Mouse (Mus musculus): ENCODE data around the gene Arvcf.

Arvcf gene

DNA sequence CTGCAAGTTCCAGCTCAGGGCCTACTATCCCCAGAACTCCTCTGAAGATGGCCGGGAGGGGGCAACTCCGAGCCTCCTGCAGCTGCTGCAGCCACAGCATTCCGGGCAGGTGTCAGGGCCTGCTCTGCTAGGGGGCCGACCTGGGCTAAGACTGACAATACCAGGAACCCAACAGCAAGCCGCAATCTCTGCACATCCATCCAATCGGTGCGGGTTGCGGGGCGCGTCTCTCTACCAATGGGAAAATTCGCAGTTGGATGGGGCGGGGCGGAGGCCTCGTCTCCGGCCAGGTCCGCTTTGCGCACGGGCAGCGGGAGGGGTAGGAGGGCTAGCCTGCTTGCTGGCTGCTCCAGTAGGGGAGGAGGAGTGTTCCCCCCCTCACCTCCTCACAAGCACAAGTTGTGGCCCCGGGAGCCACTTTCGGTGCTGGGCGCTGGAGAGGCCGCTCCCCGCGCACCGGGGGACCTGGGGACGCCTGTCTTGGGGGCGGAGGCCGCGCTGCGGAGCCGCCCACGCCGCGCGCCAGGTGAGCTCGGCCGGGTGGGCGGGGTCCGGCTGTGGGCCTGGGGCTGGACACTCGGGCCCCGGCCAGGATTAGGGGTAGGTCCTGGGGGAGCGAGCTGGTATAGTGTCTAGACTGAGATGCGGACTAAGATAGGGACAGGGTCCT is at the start of gene Arvcf, which contains the start of gene Tango2:
Gene Arvcf (plus strand): TSS at position 252 of the 670 bp plus-strand sequence.
Gene Tango2 (minus strand): TSS at position 173 of the 670 bp plus-strand sequence.
- peak; percentile 91 to 94 for DNase-seq

DNA sequence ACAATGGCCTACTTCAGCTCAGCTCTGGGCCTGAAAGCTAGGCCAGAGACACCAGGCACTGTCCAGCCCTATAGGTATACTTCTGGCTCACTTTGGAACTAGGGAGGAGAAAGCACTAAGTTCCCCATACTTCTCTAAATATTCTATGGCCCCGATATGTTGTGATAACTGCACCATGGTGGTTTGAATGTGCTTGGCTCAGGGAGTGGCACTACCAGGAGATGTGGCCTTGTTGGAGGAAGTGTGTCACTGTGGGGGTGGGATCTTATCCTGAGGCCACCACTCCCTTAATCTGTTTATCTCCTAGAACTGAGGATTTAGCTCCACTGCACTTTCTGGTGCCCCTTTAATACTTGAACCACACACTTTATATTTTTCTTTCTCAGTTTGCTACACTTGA is 39.8 kb upstream of the Arvcf start:
- no peak for DNase-seq

DNA sequence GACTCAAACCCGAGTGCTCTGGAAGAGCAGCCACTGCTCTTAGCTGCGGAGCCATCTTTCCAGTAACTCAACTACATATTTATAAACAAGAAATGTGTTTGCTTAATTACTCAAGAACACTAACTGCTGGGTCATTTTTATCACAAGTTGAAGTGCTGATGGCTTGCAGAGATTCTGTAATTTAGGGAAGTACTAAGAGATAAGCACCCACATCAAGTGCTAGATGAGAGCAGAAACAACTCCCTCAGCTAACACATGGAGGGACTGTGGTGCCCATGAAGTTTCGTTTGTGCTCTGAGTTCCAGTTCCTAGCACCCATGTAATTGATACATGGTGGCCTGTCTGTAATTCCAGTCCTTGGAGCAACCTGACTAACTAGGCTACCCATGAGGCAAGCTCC is 29.0 kb upstream of the Arvcf start:
- no peak for DNase-seq

DNA sequence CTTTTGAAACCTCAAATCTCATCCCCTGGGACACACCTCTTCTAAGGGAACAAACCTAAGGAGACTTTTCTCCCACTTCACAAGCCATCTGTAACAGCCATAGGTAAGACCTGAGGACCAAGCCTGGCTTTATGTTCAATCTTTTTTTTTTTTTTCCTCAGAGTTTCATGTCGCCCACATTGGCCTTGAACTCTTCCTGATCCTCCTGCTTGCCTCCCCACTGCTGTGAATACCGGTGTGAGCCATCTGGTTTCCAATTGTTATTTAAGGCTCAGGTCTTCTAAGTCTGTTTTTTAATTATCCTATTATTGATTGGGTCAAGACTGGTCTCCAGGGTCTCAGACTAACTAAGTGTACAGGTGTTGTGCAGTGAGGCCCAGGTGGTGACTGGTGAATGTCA is 26.5 kb upstream of the Arvcf start:
- no peak for DNase-seq

DNA sequence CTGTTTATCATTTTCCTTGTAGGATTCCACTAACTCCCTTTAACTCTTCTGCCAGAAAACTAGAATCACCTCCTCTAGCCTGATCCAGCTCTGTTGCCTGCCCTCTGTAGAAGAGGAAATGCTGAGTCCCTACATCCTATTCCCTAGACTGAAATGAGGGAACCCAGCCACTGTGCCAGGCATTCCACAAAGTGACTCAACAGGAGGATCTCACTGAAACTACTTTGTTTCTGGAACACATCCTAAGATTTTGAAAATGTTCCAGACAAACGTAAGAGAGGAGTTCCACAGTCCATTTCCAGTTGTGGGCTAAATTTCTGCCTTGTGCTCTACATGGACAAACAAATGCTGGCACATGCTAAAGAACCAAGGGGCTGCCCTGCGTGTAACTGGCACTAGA is 24.5 kb upstream of the Arvcf start:
- no peak for DNase-seq

DNA sequence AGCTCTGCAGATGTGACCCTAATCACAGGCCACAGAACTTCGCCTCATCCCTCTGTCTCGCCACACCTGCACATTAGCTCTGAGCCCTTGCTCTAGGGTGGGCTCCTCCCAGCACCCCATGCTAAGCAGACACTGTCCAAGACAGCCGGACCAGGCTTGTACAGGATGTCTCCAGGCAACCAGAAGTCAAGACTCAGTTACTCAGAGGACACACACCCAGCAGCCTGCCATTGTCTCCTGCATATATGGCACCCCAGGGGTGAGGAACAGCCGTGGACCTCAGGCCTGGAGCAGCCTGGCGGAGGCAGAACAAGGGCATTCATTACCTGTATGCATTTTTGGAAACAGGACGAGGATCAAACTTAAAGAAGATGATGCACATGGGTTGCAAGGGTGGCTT is 24.0 kb upstream of the Arvcf start:
- no peak for DNase-seq

DNA sequence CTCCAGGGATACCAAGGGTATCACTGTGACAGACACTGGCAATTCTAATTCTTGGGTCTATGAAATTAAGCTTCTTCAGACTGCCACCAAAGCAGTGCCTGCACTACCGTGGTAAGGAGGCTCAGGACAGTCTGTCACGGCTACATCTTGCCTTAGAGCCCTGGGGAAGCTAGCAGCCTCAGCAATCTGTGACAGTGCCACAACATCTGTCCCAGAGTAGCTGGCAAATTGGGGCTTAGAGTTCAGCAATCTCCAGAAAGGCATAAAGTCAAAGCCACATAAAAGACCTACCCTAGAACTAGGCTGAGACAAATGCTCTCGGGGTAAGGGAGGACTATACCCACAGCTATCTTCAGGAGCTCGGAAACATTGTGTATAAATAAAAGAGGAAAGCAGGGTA is 22.2 kb upstream of the Arvcf start:
- DNase-seq = no peak

DNA sequence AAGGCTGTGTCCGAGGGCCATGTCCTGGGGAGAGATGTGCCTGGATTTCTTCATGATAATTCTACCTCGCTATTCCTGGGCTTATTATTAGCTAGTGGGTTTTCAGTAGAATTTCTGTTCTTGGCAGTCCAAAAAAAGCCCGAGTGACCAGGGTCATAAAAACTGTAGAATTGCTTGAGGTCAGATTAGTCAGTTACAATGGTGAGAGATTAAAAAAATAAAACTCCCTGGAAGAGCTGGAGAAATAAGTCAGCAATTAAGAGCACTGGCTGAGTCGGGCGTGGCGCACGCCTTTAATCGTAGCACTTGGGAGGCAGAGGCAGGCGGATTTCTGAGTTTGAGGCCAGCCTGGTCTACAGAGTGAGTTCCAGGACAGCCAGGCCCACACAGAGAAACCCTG is 20.0 kb upstream of the Arvcf start:
- DNase-seq = no peak

DNA sequence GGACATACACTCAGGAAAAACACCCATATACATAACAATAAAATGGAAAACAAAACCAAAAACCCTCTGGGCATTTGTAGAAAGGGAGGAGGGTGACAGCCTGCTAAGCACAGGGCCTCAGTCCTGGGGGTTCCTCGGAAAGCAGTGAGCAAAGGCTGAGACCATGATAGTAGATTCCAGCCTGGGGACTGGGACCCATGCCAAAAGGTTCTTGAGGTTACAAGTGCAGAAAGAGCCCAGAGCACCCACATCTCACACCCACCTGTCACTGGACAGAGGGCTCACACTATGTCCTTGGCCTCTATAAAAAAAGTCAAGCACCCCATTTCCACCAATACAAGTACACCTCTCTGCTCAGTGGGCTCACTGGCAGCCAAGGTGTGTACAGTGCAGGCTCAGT is 19.5 kb upstream of the Arvcf start:
- DNase-seq = no peak

DNA sequence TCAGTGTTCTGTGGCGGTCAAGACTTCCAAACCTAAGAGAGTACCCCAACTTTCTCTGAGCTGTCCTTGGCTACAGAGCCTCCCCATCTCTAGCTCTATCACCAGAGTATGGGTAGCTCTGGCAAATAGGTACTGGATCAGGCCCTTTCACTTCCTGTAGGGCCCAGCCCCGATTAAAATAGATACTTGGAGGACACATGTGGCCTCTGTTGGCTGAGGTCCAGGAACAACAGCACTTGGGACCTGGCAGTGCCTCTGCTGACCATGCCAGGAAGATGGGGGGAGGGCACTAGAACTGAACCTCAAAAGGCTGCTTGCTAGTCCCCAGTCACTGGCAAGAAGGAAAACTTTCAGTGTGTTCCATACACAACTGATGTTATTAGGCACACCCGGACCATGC is 14.0 kb upstream of the Arvcf start:
- no peak for DNase-seq

DNA sequence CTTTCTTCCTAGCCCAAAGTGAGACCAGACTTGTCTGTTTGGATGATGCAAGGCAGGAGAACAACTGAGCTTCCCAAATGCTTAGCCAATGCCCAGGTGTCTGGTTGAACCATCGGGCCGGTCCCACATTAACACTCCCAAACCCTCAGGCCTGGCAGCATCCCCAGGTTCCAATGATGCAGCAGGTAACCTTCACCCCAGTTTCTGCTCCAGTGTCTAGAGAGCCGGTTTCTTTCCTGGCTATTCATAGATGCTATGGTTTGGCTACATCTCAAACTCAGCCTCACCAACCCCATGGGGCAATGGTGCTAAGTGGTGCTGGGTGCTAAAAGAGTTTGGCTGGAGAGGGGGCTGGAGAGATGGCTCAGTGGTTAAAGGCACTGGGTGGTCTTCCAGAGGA is 12.0 kb upstream of the Arvcf start:
- no peak for DNase-seq

DNA sequence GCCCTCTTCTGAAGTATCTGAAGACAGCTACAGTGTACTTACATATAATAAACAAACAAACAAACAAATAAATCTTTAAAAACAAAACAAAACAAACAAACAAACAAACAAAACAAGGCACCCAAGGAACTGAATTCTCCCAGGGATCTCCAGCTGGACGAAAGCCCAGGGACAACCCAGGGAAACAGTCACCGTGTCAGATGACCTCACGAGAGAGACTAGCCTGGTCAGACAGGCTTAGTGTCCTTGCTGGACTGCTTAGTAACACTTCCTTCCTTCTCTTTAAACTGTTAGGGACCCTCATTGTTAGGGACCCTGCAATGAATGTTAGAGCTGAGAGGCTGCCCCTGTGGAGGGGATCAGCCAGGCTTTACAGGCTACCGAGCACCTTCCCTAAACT is 10.7 kb upstream of the Arvcf start:
- no peak for DNase-seq

DNA sequence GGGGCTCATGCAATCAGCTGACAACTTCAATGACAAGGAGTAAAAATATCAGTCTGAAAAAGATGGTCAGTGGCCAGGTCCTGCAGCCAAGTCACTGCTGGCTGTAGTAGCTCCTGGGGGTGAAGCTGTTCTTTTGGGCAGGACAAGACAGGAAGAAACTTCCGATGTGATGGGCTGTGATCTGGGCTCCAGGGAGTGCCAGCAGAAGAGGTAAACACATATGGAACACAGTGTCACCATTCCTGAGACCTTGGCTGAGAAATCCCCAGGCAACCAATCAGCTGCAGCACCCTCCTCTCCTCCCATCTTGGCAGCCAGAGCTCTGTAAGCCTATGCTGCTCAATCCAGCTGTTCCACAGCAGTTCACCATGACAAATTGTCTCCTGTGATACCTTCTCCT is 8.1 kb upstream of the Arvcf start:
- DNase-seq = peak in 1 of 2 experiments; percentile 62

DNA sequence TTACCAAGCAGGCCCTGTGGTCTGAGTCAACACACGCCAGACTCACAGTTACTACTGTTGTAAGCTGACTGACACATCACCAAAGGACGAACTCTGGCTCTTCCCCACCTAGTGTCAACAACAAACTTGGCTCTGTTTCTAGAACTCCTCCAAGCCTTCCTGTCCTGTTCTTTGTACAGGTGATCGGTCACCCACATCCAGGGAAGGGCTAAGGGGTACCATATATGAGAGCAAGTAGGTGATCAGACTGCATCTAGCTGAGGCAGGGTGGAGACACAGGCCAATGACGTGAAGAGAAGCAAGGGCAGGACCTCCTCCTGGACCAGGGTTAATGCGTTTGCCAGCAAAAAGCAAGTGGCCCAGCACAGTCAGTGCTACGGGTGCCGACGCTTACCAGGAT is 6.4 kb upstream of the Arvcf start:
- no peak for DNase-seq

DNA sequence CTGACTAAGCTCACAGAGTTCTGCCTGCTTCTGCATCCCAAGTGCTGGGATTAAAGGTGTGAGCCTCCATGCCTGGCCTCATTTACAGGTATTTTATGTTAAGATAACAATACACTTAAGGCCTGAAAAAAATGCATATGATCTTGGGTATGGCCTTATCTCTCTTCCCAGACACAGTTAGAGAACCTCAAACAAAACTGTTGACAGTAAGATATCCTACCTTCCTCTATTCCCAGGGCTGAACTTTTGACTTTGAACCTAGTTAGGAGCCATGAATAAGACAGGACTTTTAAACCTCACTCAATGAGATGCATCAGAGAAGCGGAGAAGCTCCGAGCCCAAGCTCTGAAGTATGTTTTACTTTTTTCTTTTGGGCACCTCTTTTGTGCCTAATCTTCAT is 5.9 kb upstream of the Arvcf start:
- no peak for DNase-seq

DNA sequence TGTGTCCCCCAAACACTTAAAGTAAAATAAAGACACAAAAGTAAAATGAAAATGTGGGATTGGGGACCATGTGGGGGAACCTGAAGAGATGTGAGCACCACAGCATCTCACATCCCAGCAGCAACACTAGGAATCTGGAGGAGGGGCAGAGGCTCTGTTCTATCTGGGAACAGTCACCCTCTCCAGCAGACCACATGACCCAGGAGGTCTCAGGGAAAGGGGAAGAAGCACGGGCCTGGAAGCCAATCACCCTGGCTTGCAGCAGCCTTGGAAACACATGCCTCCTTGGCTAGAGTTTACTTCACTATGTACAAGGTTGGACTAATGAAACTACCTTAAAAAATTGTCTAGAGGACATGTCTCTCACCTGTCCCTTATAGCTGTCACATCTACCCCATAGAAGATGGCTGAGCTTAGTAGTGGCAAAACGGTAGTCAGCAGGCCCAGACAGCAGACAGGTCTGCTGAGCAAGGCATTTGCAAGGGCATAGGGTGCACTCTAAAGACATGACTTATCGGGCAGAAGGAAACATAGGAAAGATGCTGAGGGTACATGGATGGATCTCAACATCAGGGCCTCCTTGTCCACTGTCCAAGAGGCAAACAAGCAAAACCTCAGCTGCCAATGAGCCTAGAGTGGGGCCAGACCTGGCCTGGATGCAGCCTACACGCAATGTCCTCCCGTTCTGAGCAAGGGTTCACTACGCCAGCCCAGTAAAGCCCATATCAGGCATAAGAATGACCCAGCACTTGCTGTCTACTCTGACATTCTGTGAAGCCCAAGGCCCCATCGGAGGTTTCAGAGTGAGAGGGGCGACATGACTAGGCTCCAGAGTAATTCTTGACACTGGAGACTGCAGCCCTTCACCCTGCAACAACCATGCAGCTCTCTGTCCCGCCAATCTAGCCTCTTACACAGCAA is 5.1 kb upstream of the Arvcf start:
- no peak for DNase-seq

DNA sequence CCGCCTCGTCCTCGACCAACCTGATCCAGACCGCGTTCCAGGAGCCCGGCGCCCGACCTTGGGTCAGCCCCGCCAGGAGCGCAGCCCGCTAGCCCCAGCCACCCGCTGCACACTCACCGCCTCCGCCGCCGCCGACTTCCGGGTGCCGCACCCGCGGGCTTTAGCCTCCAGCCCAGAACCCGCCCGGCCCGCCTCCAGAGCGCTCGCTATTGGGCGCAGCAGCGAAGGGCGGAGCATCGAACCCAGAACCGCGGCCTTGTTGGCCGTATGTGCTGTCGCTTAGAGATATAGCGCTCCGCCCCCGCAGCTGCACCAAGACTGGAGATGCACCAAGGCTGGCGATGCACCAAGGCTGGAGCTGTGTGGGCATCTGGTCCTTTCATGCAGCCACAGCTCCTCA is 4.2 kb upstream of the Arvcf start:
- DNase-seq = peak; percentile 97 to 98

DNA sequence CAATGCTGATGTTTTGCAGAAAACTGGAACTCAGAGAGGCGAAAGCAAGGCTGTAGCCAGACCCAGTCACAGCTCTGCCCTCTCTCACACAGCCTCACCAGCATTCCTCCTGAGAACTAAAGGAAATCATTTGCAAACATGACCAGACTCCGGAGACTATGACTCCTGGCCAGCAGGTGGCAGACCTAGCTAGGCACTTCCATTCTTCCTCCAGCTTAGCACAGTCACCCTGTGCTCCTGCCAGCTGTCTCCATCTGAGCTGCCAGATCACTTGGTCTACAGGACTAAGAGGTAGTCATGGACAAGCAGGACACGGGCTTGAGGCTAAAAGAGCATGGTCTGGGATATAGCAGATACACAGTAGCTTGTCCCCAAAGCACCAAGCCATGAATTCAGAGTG is 2.7 kb upstream of the Arvcf start:
- DNase-seq = peak; percentile 88 to 90

DNA sequence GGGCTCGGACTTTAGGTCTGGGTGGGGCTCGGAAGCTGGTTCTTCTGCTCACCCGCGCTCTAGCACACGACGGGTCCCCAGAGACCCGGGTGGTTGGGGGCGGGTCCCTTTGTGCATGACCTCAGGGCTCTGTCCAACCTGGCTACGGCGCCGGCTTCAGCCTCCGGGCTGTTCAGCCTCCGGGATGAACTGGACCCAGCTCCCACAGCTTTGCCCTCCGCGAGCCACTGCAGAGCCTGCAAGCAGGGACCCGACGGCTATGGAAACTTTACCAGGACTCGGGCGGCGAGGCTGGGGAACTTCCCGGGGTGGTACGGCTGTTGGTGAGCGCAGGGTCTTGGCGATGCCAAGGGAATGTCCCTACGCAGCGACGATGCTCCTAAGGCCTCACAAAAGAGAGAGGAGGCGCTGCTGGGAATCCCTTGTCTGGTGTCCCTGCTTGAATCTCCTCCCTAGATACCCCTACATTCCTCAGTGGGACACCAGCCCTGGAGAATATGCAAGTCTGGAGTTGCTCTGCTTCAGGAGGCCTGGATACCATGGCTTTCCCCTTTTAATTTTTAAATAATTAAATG is 706 bp downstream of the Arvcf start:
- DNase-seq = peak; percentile 38 to 55

DNA sequence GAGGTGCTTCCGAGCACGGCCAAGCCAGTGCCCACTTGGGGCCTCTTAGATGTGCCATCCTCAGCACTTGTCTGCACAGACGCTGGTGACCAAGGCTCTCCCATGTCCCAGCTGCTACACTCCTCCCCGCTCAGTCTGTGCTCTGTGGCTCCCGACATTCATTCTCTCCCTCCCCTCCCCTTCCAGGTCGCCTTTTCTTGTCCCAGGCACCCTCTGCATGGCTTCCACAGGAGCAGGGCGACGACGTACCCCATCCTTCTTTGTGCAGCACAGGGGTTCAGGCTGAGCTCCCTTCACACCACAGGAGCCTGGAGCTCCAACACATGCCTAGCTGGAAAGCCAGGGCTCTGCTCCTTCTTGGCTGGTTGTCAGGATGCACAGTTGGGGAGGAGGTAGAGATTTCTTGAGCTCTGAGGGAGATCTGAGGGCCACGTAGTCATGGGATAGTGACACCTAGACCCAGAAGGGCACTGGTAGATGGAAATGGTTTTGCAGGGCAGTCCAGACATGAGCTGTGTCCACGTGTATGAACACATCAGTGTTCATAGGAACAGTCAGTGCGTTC is 1.9 kb downstream of the Arvcf start:
- no peak for DNase-seq

DNA sequence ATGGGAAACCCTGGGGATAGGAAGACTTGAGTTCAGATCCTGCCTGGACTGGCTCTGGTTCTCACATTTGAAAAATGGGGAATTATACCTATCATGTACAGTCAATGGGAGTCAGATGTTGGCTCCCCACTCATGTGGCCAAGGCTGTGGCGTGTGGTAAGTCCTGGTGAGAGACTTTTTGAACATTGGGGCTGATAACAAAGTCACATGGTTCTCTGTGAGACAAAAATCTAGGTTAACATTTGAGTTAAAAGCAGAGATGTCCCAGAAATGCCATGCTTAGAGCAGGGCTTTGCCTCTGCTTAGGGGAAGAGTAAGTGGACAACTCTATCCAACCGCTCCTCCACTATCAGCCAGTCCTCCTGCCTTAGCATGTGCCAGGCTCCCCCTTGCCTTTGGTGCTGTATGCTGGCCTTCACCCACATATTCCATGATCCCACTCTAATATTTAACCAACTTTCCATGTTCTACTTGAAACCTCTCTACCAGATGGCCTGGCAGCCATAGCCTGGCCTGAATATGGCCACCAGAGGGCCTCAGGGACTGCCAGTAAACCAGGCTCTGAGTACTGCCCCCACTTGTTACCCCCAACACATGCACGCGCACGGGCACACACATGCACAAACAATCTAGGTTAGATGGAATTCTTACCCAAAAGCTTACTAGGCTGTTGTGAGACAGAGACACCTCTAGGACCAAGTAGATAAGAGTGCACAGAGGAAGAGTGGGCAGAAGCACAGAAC is 3.5 kb downstream of the Arvcf start:
- DNase-seq = peak; percentile 55 to 59

DNA sequence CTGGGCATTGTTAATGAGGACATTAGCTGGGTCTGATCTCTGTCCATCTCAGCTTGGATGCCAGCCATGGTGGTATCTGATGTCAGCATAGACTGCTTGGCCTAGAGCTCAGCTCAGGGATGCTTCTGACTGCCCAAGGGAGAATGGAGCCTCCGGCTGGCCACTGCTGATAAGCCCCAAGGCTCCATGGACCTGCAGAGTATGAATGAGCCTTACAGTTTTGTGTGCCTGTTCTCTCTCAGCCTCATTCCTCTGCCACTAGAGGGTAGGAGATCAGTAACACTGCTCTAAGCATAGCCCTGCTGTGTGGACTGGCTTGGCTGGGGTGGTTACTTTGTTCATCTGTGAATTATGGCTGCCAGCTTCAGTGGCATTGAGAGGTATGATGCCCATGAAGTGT is 5.1 kb downstream of the Arvcf start:
- DNase-seq = no peak

DNA sequence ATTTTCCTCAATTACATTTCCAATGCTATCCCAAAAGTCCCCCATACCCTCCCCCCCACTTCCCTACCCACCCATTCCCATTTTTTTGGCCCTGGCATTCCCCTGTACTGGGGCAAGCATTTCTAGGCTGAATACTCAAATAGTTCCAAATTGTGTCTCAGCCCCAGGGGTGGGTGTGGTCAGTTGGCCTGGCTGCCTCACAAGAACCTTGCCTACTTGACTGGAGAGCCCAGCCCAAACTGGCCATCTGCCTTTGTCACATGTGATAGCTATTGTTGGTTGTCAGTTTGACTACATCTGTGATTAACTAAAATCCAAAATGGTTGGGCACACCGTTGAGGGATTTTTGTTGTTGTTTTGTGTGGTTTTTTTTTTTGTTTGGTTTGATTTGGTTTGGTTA is 9.0 kb downstream of the Arvcf start:
- no peak for DNase-seq
